Mouse (Mus musculus): Measurements from ENCODE around the gene Crygb. TPM values are rescaled to one million over a fixed set of nuclear protein-coding genes. Genes with fewer than 3 reads are reported as not detected.

Gene Crygb
- total RNA-seq, 1 experiment from 2014 or later: not detected

Other genes starting within 250 kb of the Crygb start
- gene Plekhm3, start 125.5 kb downstream of the Crygb start, total RNA-seq (2017): 60.1 and 63.2 TPM in 2 replicates
- not detected in 2 replicates for gene Akr1cl, start 49.5 kb downstream of the Crygb start, total RNA-seq (2017)
- gene Cryge, start 31.1 kb downstream of the Crygb start, total RNA-seq (2017): not detected in 2 replicates
- not detected in 2 replicates for gene Crygd, start 18.8 kb downstream of the Crygb start, total RNA-seq (2017)
- not detected in 2 replicates for gene Crygc, start 8.6 kb downstream of the Crygb start, total RNA-seq (2017)
- not detected in 2 replicates for gene Cryga, start 21.1 kb upstream of the Crygb start, total RNA-seq (2017)
- not detected in 2 replicates for gene Gm28845, start 37.3 kb upstream of the Crygb start, total RNA-seq (2017)
- gene D630023F18Rik, start 40.9 kb upstream of the Crygb start, total RNA-seq (2017): not detected in 2 replicates
- 40.1 and 48.5 TPM in 2 replicates for gene Idh1, start 104.2 kb upstream of the Crygb start, total RNA-seq (2017)
- gene Pikfyve, start 104.4 kb upstream of the Crygb start, total RNA-seq (2017): 64.1 and 69.4 TPM in 2 replicates
- 0.12 TPM in 1 of 2 replicates, not detected in the other for gene Pth2r, start 199.8 kb upstream of the Crygb start, total RNA-seq (2017)

Data from neutrophil, adult 5-6 weeks (primary cell).